Mouse (Mus musculus) small intestine, adult 2 months (tissue): ENCODE results near the gene Iqub. TPM values are rescaled to one million over a fixed set of nuclear protein-coding genes. Genes with fewer than 3 reads are reported as not detected.

Source experiments
- H3K27ac ChIP-seq: fragments of 200-500 bp; 2 replicates; pipeline ENCODE4 v1.5.1; 2012; ENCODE audit warnings: low read depth, low read length, control low read depth, inconsistent platforms; ENCODE audit not compliant: insufficient read depth
- H3K27me3 ChIP-seq: fragments of 200-500 bp; 2 replicates; pipeline ENCODE4 v1.6.1; 2012; ENCODE audit warnings: mild to moderate bottlenecking, moderate library complexity, low read length, inconsistent platforms; ENCODE audit not compliant: control insufficient read depth, insufficient read depth
- H3K36me3 ChIP-seq: fragments of 200-500 bp; 2 replicates; pipeline ENCODE4 v1.6.1; 2012; ENCODE audit warnings: mild to moderate bottlenecking, low read length, control low read depth, inconsistent platforms; ENCODE audit not compliant: control insufficient read depth, insufficient read depth
- H3K4me1 ChIP-seq: fragments of 200-500 bp; 2 replicates; pipeline ENCODE4 v1.6.1; 2012; ENCODE audit warnings: low read length, inconsistent platforms, mixed read lengths; ENCODE audit not compliant: control insufficient read depth, insufficient read depth, insufficient read length
- H3K4me3 ChIP-seq: fragments of 200-500 bp; 2 replicates; pipeline ENCODE4 v1.5.1; 2012; ENCODE audit warnings: low read depth, mild to moderate bottlenecking, control low read depth, inconsistent platforms, low read length, moderate library complexity
- CTCF ChIP-seq: fragments of 200-500 bp; IDR thresholded peaks from 2 replicates; pipeline ENCODE4 v1.5.1; 2012; ENCODE audit warnings: low read depth, mild to moderate bottlenecking, control low read depth, inconsistent platforms, low read length, moderate library complexity, mixed read lengths; ENCODE audit not compliant: insufficient replicate concordance, insufficient read length; ENCODE audit errors: extremely low read depth
- POLR2A ChIP-seq: fragments of 200-500 bp; IDR thresholded peaks from 2 replicates; pipeline ENCODE4 v1.6.1; 2012; ENCODE audit warnings: low read depth, mild to moderate bottlenecking, control low read depth, inconsistent platforms, low read length, moderate library complexity
- WGBS: fragments of 180-500 bp; shearing (Covaris S2); methylation state at CpG from one replicate; pipeline ENCODE4 v1.1.7; 2018; 5-methylcytosine and 5-hydroxymethylcytosine counted together
- polyA plus RNA-seq: library from polyadenylated mRNA; depleted of rRNA; stranded (reverse); fragments of >200 nt; gene quantifications from 2 replicates; pipeline ENCODE4 v1.2.3, GENCODE M21; 2012

Iqub gene
- polyA plus RNA-seq, 1 experiment, result not detected

- Histone ChIP-seq H3K4me1 (peaks cover 4% of the 10 kb centered on the region; the same call in 1 of the 2 replicates), H3K36me3 (no peaks in the 10 kb centered on the region), H3K4me3 (no peak overlapping the region), H3K27me3 (no peaks in the 10 kb centered on the region), H3K27ac (no peak overlapping the region)
- no peak for TF ChIP-seq POLR2A
- 75% methylated on average over 6 of the region's 6 CpGs for WGBS
These were observed 28.3 kb upstream of the Iqub start for GRCm38 (mm10) chr6:24543119-24543591.

GRCm38 (mm10) chr6:24542393-24542792 is 27.5 kb upstream of the Iqub start:
- no peaks in the 10 kb centered on the region for H3K27me3 ChIP-seq
- H3K4me3 ChIP-seq, result no peak overlapping the region
- TF ChIP-seq CTCF (no peak), POLR2A (no peak)
- H3K27ac ChIP-seq, result no peak overlapping the region
- peaks cover 4% of the 10 kb centered on the region; the same call in 1 of the 2 replicates for H3K4me1 ChIP-seq
- H3K36me3 ChIP-seq, result no peaks in the 10 kb centered on the region

GRCm38 (mm10) chr6:24540106-24540505 is 25.2 kb upstream of the Iqub start:
- Histone ChIP-seq H3K36me3 (no peaks in the 10 kb centered on the region), H3K27me3 (no peaks in the 10 kb centered on the region), H3K4me1 (no peaks in the 10 kb centered on the region), H3K4me3 (no peak overlapping the region), H3K27ac (no peak overlapping the region)
- WGBS, result 55% methylated on average over 4 of the region's 4 CpGs
- TF ChIP-seq POLR2A (no peak), CTCF (no peak)

GRCm38 (mm10) chr6:24538435-24538834 is 23.6 kb upstream of the Iqub start:
- Histone ChIP-seq H3K27ac (no peak overlapping the region), H3K27me3 (no peaks in the 10 kb centered on the region), H3K36me3 (no peaks in the 10 kb centered on the region), H3K4me3 (no peak overlapping the region), H3K4me1 (no peaks in the 10 kb centered on the region)
- TF ChIP-seq POLR2A, result no peak
- no peak for TF ChIP-seq CTCF
- WGBS, result 79% methylated on average over 3 of the region's 3 CpGs

- H3K36me3 ChIP-seq, result no peaks in the 10 kb centered on the region
- no peaks in the 10 kb centered on the region for H3K27me3 ChIP-seq
- no peaks in the 10 kb centered on the region for H3K4me1 ChIP-seq
- no peak overlapping the region for H3K27ac ChIP-seq
- no peak for TF ChIP-seq POLR2A
- no peak for TF ChIP-seq CTCF
- no peak overlapping the region for H3K4me3 ChIP-seq
- 83% methylated on average over 3 of the region's 3 CpGs for WGBS
These were observed 17.9 kb upstream of the Iqub start for GRCm38 (mm10) chr6:24532804-24533203.

- no peak for TF ChIP-seq POLR2A
- TF ChIP-seq CTCF, result no peak
- Histone ChIP-seq H3K36me3 (no peaks in the 10 kb centered on the region), H3K4me1 (0 out of 2 replicates have a peak, but pooled peaks cover 2% of the 10 kb centered on the region), H3K27me3 (no peaks in the 10 kb centered on the region), H3K27ac (no peak overlapping the region), H3K4me3 (no peak overlapping the region)
- WGBS, result 55% methylated on average over 11 of the region's 11 CpGs
These were observed 16.0 kb upstream of the Iqub start for GRCm38 (mm10) chr6:24530711-24531420.

- Histone ChIP-seq H3K4me3 (no peak overlapping the region), H3K36me3 (no peaks in the 10 kb centered on the region), H3K4me1 (0 out of 2 replicates have a peak, but pooled peaks cover 2% of the 10 kb centered on the region), H3K27me3 (no peaks in the 10 kb centered on the region), H3K27ac (no peak overlapping the region)
- TF ChIP-seq CTCF (no peak), POLR2A (no peak)
- WGBS, result 16% methylated on average over 4 of the region's 4 CpGs
These were observed 15.3 kb upstream of the Iqub start for GRCm38 (mm10) chr6:24530166-24530565.

GRCm38 (mm10) chr6:24528064-24528243 is 13.1 kb upstream of the Iqub start, which contains the start of gene Asb15:
Asb15 (plus strand) TSS chr6:24528144.
- WGBS, result 31% methylated on average over 2 of the region's 2 CpGs
- Histone ChIP-seq H3K36me3 (peaks cover 3% of the 10 kb centered on the region; the same call in 1 of the 2 replicates), H3K4me3 (peak within 1 kb of the TSS; percentile 74), H3K27me3 (no peaks in the 10 kb centered on the region), H3K27ac (peak within 1 kb of the TSS; percentile 36), H3K4me1 (0 out of 2 replicates have a peak, but pooled peaks cover 2% of the 10 kb centered on the region)
- no peak for TF ChIP-seq POLR2A
- no peak for TF ChIP-seq CTCF
